Mouse (Mus musculus): Measurements from ENCODE around the gene Aimp1. TPM values are rescaled to one million over a fixed set of nuclear protein-coding genes. Genes with fewer than 3 reads are reported as not detected.

The Aimp1 gene
- polyA plus RNA-seq (2017; shearing (Covaris generic)) = 10 to 100 TPM; 91.6 to 94.6 TPM

- ATAC-seq = no peak
These were observed at the start of gene Aimp1 for GRCm38 (mm10) chr3:132684231-132684928. Gene Aimp1, minus strand, starts transcription at chr3:132684370.

- no peak for ATAC-seq
These were observed 40.2 kb upstream of the Aimp1 start for GRCm38 (mm10) chr3:132724326-132724725.

GRCm38 (mm10) chr3:132717316-132717715 lies 33.1 kb upstream of the Aimp1 start:
- ATAC-seq = no peak

DNA sequence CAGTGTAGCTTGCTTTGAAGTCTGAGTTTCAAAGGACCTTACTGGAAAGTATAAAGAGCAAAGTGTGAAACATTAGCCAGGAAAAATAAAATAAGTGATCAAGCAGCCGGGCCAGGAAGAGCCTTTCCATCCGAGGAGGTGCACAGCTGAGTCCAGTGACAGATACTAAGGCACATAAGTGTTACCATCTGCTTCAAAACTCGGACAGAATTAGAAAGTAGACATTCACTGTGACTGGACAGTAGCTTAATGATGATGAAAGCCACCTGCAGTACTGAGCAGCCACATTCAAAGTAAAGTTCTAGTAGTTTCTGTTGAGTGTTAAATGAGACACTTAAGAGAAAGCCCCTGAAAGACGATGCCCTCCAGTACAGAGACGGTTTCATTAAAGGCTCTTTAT lies 29.7 kb upstream of the Aimp1 start:
- ATAC-seq = no peak

GRCm38 (mm10) chr3:132706977-132707376 lies 22.8 kb upstream of the Aimp1 start:
- ATAC-seq = no peak

DNA sequence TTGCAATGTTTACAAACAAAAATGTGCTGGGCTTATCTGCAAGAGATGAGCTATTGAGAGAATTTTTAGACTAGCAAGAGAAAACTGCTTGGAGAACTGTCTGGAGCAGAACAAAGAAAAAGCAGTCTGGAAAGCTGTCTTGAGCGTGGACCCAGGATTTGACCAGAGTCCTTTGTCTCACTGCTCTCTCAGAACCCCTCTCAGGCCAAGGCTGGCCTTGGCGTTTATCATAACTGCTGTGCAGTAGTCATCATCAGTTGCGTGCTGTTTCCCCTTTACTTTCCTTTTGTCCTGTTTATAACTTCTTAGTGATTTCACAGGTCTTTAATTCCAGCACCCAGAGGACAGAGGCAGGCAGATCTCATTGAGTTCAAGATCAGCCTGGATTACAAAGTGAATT lies 20.0 kb upstream of the Aimp1 start:
- no peak for ATAC-seq

GRCm38 (mm10) chr3:132701368-132701767 lies 17.2 kb upstream of the Aimp1 start:
- no peak for ATAC-seq

DNA sequence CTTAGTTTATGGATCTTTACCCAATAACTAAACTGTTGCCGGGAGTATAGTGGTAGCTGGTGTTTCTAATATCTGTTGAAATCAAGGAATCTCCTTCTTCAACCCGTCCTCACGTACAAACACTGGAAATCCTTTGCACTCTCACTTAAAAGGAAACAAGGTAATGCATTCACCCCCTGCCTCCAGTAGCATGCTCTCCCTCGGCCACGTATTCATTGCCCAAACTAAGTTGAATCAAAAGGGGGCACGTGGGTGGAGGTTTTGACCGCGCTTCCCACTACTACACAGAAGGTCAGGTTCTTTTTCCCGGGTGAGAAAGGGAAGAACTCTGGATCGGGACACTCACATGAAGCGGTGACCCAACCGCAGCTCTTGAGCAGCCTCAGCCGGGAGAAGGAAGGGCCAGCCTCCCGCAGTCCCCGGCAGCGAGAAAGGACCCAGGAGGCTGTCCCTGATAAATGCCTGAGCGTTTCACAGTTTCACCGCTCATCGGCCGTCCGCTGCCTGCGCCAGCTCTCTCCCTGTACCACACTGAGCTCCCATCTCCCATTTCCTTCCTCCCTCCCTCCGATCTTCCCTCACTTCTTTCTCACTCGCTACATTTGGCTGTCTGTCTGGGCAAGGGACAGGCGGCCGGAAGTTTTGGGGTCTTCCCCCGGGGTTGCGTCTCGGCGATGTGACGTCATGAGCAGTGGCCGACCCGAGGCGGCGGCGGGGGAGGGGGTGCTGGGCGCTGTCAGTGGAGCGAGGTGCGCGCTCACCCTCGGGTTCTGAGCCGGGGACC lies 531 bp downstream of the Aimp1 start, which contains the start of gene Tbck:
Gene Tbck (plus strand): TSS at position 698 of the 784 bp plus-strand sequence.
- peak; percentile 95 for ATAC-seq

DNA sequence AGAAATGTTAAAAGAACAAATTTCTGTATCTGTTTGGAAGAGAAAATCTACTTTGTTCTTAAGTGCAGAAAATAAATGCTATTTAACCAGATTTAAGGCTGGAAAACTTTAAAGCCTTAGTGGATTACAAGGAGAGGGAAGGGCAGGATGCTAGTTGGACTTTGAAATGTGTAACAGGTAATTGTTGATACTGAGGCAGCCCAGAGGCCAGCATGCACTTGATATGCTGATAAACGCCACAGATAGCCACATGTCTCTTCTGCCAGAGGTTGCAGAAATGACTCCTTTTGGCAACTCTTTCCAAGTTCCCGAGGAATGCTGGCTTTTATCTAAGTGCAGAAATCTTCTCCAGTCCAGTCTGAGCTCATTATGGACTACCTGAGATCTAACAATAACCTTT lies 6.7 kb downstream of the Aimp1 start:
- no peak for ATAC-seq

- no peak for ATAC-seq
These were observed 28.2 kb downstream of the Aimp1 start for GRCm38 (mm10) chr3:132655955-132656354.

- no peak for ATAC-seq
These were observed 30.2 kb downstream of the Aimp1 start for GRCm38 (mm10) chr3:132653959-132654358.

DNA sequence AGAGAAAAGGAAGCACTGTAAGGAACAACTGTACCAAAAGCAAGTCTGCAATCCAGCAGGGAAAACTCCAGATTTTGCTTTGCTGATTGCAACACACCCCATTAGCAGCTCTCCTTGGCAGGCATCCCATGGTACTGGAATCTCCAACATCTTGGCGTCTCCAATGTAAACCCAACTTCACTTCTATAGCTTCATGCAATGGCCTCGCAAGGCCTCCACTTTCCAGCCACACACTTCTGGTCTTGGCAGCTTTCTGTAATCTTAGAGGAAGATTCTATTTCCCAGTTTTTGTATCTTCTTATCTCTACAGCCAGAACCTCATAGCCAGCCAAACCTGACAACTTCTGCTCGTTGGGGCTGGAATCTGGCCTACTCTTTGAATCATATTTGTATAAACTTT lies 32.4 kb downstream of the Aimp1 start:
- ATAC-seq = no peak

DNA sequence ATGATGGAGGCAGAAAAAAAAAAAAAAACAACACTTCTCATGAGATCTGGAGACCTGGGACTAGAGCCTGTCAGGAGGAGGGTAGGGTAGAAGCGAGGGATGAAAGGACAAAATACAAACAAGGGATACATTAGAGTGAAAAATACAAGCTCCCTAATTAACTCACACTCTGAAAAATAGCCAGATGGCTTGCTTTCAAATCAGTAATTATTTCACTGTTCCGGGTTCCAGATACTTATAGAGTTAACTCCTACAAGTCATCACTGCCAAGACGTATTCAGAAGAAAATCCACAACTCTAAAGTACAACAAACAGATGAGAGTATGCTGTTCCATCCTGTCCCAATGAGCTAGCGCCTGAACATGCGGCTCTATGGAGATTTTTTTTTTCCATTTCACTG lies 34.0 kb downstream of the Aimp1 start:
- no peak for ATAC-seq

GRCm38 (mm10) chr3:132649368-132649767 lies 34.8 kb downstream of the Aimp1 start:
- no peak for ATAC-seq

GRCm38 (mm10) chr3:132646814-132647213 lies 37.4 kb downstream of the Aimp1 start:
- no peak for ATAC-seq

- ATAC-seq = no peak
These were observed 40.1 kb downstream of the Aimp1 start for GRCm38 (mm10) chr3:132644071-132644470.

GRCm38 (mm10) chr3:132637080-132637479 lies 47.1 kb downstream of the Aimp1 start:
- ATAC-seq = no peak

DNA sequence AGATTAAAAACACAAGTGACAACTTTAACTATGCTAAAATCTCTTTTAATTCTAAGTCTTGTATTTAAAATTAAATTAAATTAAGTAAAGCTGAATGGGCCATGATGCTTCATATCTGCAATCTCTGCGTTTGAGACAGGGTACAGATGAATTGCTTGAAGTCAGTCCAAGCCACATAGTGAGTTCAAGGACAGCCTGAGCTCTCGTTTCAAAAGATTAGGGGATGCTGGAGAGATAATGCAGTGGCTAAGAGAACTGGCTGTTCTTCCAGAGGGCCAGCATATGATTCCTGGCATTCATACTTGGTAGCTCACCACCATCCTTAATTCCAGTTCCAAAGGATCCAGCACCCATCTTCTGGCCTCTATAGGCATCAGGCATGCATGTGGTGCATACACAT lies 50.9 kb downstream of the Aimp1 start:
- ATAC-seq = no peak

DNA sequence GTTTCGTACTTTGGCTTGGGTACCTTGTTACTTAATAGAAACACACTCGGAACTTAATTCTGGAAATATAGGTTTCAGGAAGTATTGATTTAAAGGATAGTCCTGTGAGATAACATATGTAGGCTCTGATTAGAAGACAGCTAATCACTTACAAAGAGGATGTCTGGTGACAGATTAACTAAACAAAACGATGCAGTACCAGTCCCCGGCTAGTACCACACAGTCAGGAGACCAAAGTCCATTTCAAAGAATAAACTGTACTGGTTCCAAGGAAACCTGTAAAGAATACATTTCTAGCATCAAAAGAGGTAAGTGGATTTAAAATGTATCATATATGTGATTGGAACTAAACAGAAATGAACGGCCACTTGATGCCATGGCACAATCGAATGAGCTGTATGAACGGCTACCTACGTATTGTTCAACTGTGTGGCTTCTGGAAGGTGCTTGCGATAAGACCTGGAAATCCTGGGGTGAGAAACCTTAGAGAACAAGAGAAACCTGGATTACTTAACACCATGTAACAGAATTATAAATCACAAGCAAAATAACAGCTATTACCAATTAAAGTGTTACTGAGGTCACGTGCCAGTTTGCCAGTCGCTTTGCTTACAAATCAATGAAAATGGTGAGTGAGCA lies 54.5 kb downstream of the Aimp1 start, which contains the start of gene Gimd1:
Gene Gimd1 (plus strand): TSS at position 220 of the 639 bp plus-strand sequence.
- ATAC-seq = no peak

DNA sequence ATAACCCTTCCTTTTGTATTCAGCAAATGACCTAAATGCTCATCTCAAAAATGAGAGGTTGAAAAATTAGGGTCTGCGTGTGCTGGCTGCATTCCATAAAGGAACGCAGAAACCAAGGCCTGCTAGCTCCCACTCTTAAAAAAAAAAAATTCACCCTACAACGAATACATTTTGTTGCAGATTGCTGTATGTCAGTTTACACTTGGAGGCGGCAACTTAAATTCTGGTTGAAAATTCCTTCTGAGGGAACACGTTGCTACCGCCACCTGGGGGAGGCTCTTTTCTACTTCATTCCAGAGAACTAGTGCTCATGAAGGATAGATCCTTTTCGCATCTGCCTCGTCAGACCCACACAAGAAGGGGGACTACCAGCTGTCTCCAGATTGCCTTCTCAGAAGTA lies 55.4 kb downstream of the Aimp1 start:
- no peak for ATAC-seq

Data from CD4-positive, CD25-positive, alpha-beta regulatory T cell, adult 4 months (primary cell).